Mouse (Mus musculus) Patski (cell line): ENCODE data around the gene Fstl1. TPM values are rescaled to one million over a fixed set of nuclear protein-coding genes. Genes with fewer than 3 reads are reported as not detected.
A peak's percentile ranks its signal among the peaks of the same experiment; 100 is the strongest.

Source experiments
- ATAC-seq: fragments of 100-300 bp; one replicate; pipeline ENCODE4 v1.8.0; 2021
- CTCF ChIA-PET: fragments of 350-600 bp; sonication (Branson Sonifier 250); formaldehyde crosslinking; loops from one replicate; lab custom pipeline; 2022; ENCODE audit warnings: inconsistent platforms; lab: Charles Lee
- POLR2A ChIA-PET: fragments of 350-600 bp; sonication (Branson Sonifier 250); formaldehyde crosslinking; loops from one replicate; lab custom pipeline; 2022; ENCODE audit warnings: antibody characterized with exemption, inconsistent platforms; lab: Charles Lee
- DNase-seq: peaks from one replicate; pipeline ENCODE4 v3.0.0-alpha.2; 2011; ENCODE audit warnings: low read depth, low spot score
- H3K27me3 ChIP-seq: fragments of 371-371 bp; one replicate; pipeline ENCODE4 v1.5.1; 2021
- CTCF ChIP-seq: fragments of 100-300 bp; IDR thresholded peaks from one replicate; pipeline ENCODE4 v1.5.1; 2021
- in situ Hi-C: fragments of 300-500 bp; cut with MboI; formaldehyde crosslinking; loops from 3 replicates; pipeline ENCODE4 v1.11.1; 2018; ENCODE audit warnings: low pct_unique_long_range_greater_than_20kb, mixed read lengths
- polyA plus RNA-seq: library from polyadenylated mRNA; unstranded; gene quantifications from one replicate; pipeline ENCODE4 v1.2.3, GENCODE M21; 2021

The Fstl1 gene
- polyA plus RNA-seq, 1 experiment from 2014 or later = 283 TPM

- DNase-seq = no peak
- in situ Hi-C loops = loop anchor here (5.0 to 10.0 kb wide), 2 partner anchors 127 to 281 kb away; no protein-coding TSS in a partner anchor
- ChIA-PET CTCF (interaction anchor here (0.6 to 2.3 kb wide), 17 partner anchors 10 to 383 kb away, joined by 3 to 13 read pairs (median 4); no protein-coding TSS in a partner anchor), POLR2A (interaction anchor here (0.6 to 2.0 kb wide), 7 partner anchors 9 to 314 kb away, joined by 3 to 9 read pairs (median 3); no protein-coding TSS in a partner anchor)
- no peaks in the 10 kb centered on the region for H3K27me3 ChIP-seq
- no peak for ATAC-seq
- TF ChIP-seq CTCF = no peak
Observed at GRCm38 (mm10) chr16:37813691-37814382, 37.2 kb downstream of the Fstl1 start.

DNA sequence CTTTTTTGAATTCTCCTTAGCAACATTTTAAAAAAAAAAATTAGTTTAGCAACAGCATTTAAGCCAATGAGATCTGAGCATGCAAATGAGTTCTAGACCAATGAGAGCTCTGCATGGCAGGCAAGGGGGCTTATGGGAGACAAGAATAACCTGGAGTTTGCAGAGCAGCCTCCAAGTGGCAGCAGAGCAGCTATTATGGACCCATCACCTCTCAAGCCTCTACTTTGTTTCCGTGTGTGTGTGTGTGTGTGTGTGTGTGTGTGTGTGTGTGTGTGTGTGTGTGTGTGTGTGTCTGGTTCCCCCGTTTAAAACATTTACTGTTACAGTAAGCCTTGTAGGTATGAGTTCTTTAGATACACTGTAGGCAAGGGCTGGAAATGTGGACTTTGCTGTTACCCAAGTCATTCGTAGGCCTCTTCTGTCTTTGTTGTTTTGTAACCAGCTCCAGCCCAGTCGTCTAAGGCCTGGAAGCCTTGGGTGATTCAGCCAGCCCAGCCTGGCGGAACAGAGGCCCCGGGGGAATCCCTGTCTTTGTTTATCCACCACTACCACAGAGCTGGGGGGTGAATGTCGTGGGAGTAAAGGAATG lies 37.8 kb downstream of the Fstl1 start:
- ATAC-seq (peak; percentile 92), DNase-seq (peak; percentile 87)
- ChIA-PET CTCF (interaction anchor here (0.6 to 2.3 kb wide), 16 partner anchors 9 to 383 kb away, joined by 3 to 13 read pairs (median 4); no protein-coding TSS in a partner anchor), POLR2A (interaction anchor here (0.6 to 1.4 kb wide), 6 partner anchors 10 to 277 kb away, joined by 3 to 5 read pairs (median 3); no protein-coding TSS in a partner anchor)
- TF ChIP-seq CTCF = peak; percentile 73
- H3K27me3 ChIP-seq = no peaks in the 10 kb centered on the region
- in situ Hi-C loops = loop anchor here (5.0 to 10.0 kb wide), 2 partner anchors 127 to 280 kb away; no protein-coding TSS in a partner anchor

GRCm38 (mm10) chr16:37817986-37818385 lies 41.3 kb downstream of the Fstl1 start:
- CTCF ChIA-PET = no interaction called here
- ATAC-seq (no peak), DNase-seq (no peak)
- TF ChIP-seq CTCF = no peak
- in situ Hi-C loops = loop anchor here (10.0 kb wide), 1 partner anchor 277 kb away; no protein-coding TSS in a partner anchor
- POLR2A ChIA-PET = interaction anchor here (0.9 kb wide), 1 partner anchor 51 kb away, joined by 3 read pairs; no protein-coding TSS in a partner anchor
- no peaks in the 10 kb centered on the region for H3K27me3 ChIP-seq

- no peak for DNase-seq
- in situ Hi-C loops = loop anchor here (5.0 kb wide), 1 partner anchor 118 kb away; no protein-coding TSS in a partner anchor
Observed at GRCm38 (mm10) chr16:37823949-37824348, 47.3 kb downstream of the Fstl1 start.

GRCm38 (mm10) chr16:37824778-37825505 lies 48.3 kb downstream of the Fstl1 start:
- POLR2A ChIA-PET = no interaction called here
- CTCF ChIA-PET = interaction anchor here (1.3 to 2.3 kb wide), 2 partner anchors 11 to 15 kb away, joined by 3 to 12 read pairs; no protein-coding TSS in a partner anchor
- no peak for DNase-seq
- no peak for TF ChIP-seq CTCF
- in situ Hi-C loops = loop anchor here (5.0 kb wide), 1 partner anchor 117 kb away; no protein-coding TSS in a partner anchor
- ATAC-seq = no peak
- no peaks in the 10 kb centered on the region for H3K27me3 ChIP-seq

More at GRCm38 (mm10) chr16:37823949-37824348, 47.3 kb downstream of the Fstl1 start:
- POLR2A ChIA-PET = interaction anchor here (0.6 kb wide), 1 partner anchor 16 kb away, joined by 3 read pairs; no protein-coding TSS in a partner anchor
- no peaks in the 10 kb centered on the region for H3K27me3 ChIP-seq
- ATAC-seq = no peak
- TF ChIP-seq CTCF = no peak
- CTCF ChIA-PET = interaction anchor here (0.8 to 2.3 kb wide), 2 partner anchors 10 to 374 kb away, joined by 3 to 12 read pairs; no protein-coding TSS in a partner anchor

- ChIA-PET POLR2A (no interaction called here), CTCF (no interaction called here)
- no peak for TF ChIP-seq CTCF
- DNase-seq (no peak), ATAC-seq (no peak)
- in situ Hi-C loops = no loop called here
- H3K27me3 ChIP-seq = no peaks in the 10 kb centered on the region
Observed at GRCm38 (mm10) chr16:37826286-37826685, 49.6 kb downstream of the Fstl1 start.

DNA sequence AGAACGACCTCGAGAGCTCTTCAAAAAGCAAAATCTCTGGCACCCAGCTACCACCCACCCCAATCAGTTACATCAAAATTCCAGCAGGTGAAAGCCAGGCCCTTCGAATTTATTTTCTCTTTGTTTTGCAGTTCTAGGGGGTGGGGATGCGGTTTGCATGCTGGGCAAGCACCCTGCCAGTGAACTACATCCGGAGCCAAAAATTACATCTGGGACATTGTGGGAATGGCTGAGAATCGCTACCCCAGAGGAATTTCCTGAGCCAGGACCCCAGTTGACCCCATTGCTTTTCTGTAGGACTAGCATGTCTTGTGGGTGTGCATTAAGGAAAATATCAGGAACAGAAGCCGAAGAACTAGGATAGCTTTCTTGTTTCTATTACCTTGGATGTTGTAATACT lies 54.4 kb downstream of the Fstl1 start:
- no peak for ATAC-seq
- CTCF ChIA-PET = interaction anchor here (1.0 kb wide), 1 partner anchor 48 kb away, joined by 3 read pairs; no protein-coding TSS in a partner anchor
- no peak for DNase-seq
- POLR2A ChIA-PET = interaction anchor here (0.7 kb wide), 1 partner anchor 161 kb away, joined by 7 read pairs; no protein-coding TSS in a partner anchor
- in situ Hi-C loops = no loop called here
- no peaks in the 10 kb centered on the region for H3K27me3 ChIP-seq
- TF ChIP-seq CTCF = no peak

GRCm38 (mm10) chr16:37837571-37837970 lies 60.9 kb downstream of the Fstl1 start:
- ChIA-PET POLR2A (interaction anchor here (1.2 kb wide), 1 partner anchor 9 kb away, joined by 3 read pairs; no protein-coding TSS in a partner anchor), CTCF (no interaction called here)
- no peaks in the 10 kb centered on the region for H3K27me3 ChIP-seq
- DNase-seq (no peak), ATAC-seq (no peak)
- TF ChIP-seq CTCF = no peak
- in situ Hi-C loops = no loop called here

GRCm38 (mm10) chr16:37842439-37842838 lies 65.8 kb downstream of the Fstl1 start:
- no peak for TF ChIP-seq CTCF
- POLR2A ChIA-PET = no interaction called here
- no peak for ATAC-seq
- H3K27me3 ChIP-seq = no peaks in the 10 kb centered on the region
- CTCF ChIA-PET = no interaction called here
- in situ Hi-C loops = no loop called here
- no peak for DNase-seq
